Mouse (Mus musculus): ENCODE measurements around the gene Usp30.

GRCm38 (mm10) chr5:114127374-114128349, 62.4 kb downstream of the Usp30 start, which contains the start of gene Alkbh2:
- peak; percentile 93 for TF ChIP-seq CTCF (IDR thresholded peaks at IDR 0.05; ENCODE audit: borderline replicate concordance, insufficient read depth, low read depth, low read length)
- TF ChIP-seq POLR2A (IDR thresholded peaks at IDR 0.05; ENCODE audit: borderline replicate concordance, insufficient read depth, low read length): peak; percentile 42; the same call in 1 of the 2 replicates
